Mouse (Mus musculus) heart, postnatal 0 days (tissue): ENCODE measurements around the gene Eral1.

Experiments used
- CTCF ChIP-seq: IDR thresholded peaks from 2 replicates; pipeline ENCODE4 v1.5.1; 2016; ENCODE audit warnings: antibody characterized with exemption, control low read depth, low read depth
- EP300 ChIP-seq: IDR thresholded peaks from 2 replicates; pipeline ENCODE4 v1.6.1; 2016; ENCODE audit warnings: antibody characterized with exemption, low read depth

DNA sequence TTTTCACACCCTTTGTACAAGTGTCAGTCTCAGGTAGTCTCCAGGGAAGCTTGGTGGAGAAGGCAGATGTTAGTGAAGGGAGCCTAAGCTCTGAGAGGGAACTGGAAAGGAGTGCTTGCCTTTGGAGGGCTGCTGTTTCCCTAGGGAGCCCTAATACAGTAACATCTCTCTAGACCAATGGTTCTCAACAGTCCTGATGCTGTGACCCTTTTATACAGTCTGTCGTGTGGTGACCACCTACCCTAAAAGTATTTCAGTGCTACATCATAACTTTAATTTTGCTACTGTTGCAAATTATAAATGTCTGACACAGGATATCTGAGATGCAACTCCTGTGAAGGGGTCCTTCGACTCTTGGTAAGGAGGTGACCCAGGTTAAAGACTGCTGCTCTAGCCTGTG is 49.6 kb downstream of the Eral1 start:
- TF ChIP-seq CTCF (no peak), EP300 (no peak)
